Mouse (Mus musculus): ENCODE measurements around the gene Ghsr. TPM values are rescaled to one million over a fixed set of nuclear protein-coding genes. Genes with fewer than 3 reads are reported as not detected.
"Not testable (repeated sequence)": the region's sequence is repeated elsewhere in the genome, so short reads cannot be mapped to it uniquely, and the experiment has no call there.

Ghsr gene
- polyA plus RNA-seq, 1 experiment from 2014 or later, result 0.54 TPM

- Histone ChIP-seq H3K27me3 (peaks cover 55% of the 10 kb centered on the region), H3K27ac (no peak overlapping the region), H3K36me3 (no peaks in the 10 kb centered on the region), H3K9ac (no peak overlapping the region), H3K4me2 (replicated peaks) (no peak overlapping the region), H3K9me3 (replicated peaks) (no peaks in the 10 kb centered on the region), H3K4me1 (peaks cover 14% of the 10 kb centered on the region), H3K4me3 (no peak overlapping the region)
- WGBS, result 6% methylated on average over 10 of the region's 10 CpGs
- ATAC-seq (ENCODE audit: low FRiP score), result no peak
Observed at GRCm38 (mm10) chr3:27370125-27370524, 1.0 kb upstream of the Ghsr start.

DNA sequence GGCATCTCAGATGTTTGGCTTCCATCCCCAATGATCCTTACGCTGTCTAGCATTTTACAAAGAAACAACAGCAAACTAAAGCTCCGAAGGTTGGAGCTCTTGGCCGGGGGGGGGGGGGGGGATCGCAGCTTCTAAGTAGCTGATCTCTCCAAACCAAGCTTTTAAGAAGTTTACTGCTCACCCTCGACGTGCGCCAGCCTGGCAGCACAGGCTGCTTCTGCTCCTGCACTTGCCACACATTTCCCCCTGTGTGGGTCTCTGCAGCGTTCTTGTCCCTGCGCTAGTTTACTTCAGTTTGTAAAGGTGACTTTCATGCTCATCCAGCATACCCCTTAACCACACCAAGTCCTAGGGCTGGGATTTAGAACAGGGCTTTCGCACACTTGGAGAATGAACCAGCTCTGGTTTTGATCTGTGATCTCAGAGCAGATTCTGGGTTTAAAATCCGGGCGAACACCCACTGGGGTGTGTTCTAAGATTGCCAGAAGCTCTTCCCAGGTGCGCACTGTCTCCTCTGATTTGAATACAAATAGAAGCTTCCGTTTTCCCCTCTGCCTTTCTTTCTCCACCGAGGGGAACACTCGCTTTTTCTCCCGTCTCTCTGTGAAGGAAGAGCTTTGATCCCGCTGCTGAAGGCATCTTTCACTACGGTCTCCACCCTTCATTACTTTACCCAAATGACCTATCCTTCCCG is 422 bp upstream of the Ghsr start:
- no peak for ATAC-seq (ENCODE audit: low FRiP score)
- Histone ChIP-seq H3K27me3 (peaks cover 55% of the 10 kb centered on the region), H3K9me3 (replicated peaks) (no peaks in the 10 kb centered on the region), H3K9ac (peak overlapping the region; percentile 41; the same call in 1 of the 2 replicates), H3K4me1 (peaks cover 14% of the 10 kb centered on the region), H3K36me3 (no peaks in the 10 kb centered on the region), H3K4me3 (peak overlapping the region; percentile 41), H3K27ac (no peak overlapping the region), H3K4me2 (replicated peaks) (peak overlapping the region; percentile 84)
- WGBS, result 3% methylated on average over 20 of the region's 20 CpGs

- ATAC-seq (ENCODE audit: low FRiP score), result peak; percentile 53
- peaks cover 14% of the 10 kb centered on the region for H3K4me1 ChIP-seq
- H3K4me3 ChIP-seq, result peak overlapping the region; percentile 41
- H3K27me3 ChIP-seq, result peaks cover 55% of the 10 kb centered on the region
- peak overlapping the region; percentile 41; the same call in 1 of the 2 replicates for H3K9ac ChIP-seq
- no peak overlapping the region for H3K27ac ChIP-seq
- no peaks in the 10 kb centered on the region for H3K9me3 ChIP-seq (replicated peaks)
- peak overlapping the region; percentile 84 for H3K4me2 ChIP-seq (replicated peaks)
- H3K36me3 ChIP-seq, result no peaks in the 10 kb centered on the region
- under 1% methylated on average over 74 of the region's 77 CpGs for WGBS
Observed at GRCm38 (mm10) chr3:27371725-27372650, 837 bp downstream of the Ghsr start.

GRCm38 (mm10) chr3:27374396-27374795 is 3.2 kb downstream of the Ghsr start:
- H3K9me3 ChIP-seq (replicated peaks), result no peaks in the 10 kb centered on the region
- H3K4me1 ChIP-seq, result peaks cover 14% of the 10 kb centered on the region
- no peak for ATAC-seq (ENCODE audit: low FRiP score)
- no peak overlapping the region for H3K9ac ChIP-seq
- 56% methylated on average over 9 of the region's 9 CpGs for WGBS
- H3K27me3 ChIP-seq, result peaks cover 54% of the 10 kb centered on the region
- no peak overlapping the region for H3K27ac ChIP-seq
- no peak overlapping the region for H3K4me3 ChIP-seq
- H3K4me2 ChIP-seq (replicated peaks), result no peak overlapping the region
- no peaks in the 10 kb centered on the region for H3K36me3 ChIP-seq

DNA sequence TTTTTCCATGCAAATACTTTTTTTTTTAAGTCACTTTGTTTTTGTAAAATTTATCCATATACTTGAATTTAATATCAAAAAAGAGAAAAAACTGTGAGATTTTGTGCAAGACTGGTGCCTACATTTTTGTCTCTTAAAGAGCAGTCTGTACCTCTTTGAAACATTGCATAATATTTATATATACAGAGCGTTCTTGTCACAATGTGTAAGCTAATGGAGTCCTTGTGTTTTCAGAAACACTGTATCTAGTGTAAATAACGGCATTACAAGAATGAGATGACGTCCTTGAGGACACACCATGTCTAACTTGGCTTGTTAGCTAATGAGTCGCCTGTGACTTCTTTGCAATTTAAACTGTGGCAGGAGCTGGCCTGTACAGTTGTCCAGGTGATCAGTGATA is 6.8 kb downstream of the Ghsr start:
- no peak for ATAC-seq (ENCODE audit: low FRiP score)
- Histone ChIP-seq H3K27ac (no peak overlapping the region), H3K4me2 (replicated peaks) (no peak overlapping the region), H3K4me3 (no peak overlapping the region), H3K9me3 (replicated peaks) (no peaks in the 10 kb centered on the region), H3K36me3 (no peaks in the 10 kb centered on the region), H3K9ac (no peak overlapping the region), H3K4me1 (no peaks in the 10 kb centered on the region), H3K27me3 (peaks cover 19% of the 10 kb centered on the region)
- WGBS, result 75% methylated on average over 4 of the region's 4 CpGs

DNA sequence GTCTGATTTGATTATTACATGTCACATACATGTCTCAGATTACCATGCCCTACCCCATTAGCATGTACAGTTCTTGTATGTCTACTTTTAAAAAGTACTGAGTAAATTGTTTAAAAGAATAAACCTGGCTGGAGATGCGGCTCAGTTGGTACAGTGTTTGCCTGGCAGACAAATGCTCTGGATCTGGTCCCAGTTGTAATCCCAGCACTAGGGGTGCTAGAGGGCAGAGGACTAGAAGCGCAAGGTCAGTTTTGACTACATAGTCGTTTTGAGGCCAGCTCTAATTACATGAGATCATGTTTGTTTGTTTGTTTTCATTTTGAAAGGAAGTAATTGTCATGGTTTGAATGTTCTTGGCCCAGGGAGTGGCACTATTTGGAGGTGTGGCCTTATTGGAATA is 13.7 kb downstream of the Ghsr start:
- WGBS, result 70% methylated on average over 3 of the region's 3 CpGs

GRCm38 (mm10) chr3:27389923-27390322 is 18.8 kb downstream of the Ghsr start:
- Histone ChIP-seq H3K27ac (no peak overlapping the region), H3K9ac (no peak overlapping the region), H3K4me2 (replicated peaks) (no peak overlapping the region), H3K4me1 (no peaks in the 10 kb centered on the region), H3K4me3 (no peak overlapping the region), H3K36me3 (no peaks in the 10 kb centered on the region), H3K27me3 (no peaks in the 10 kb centered on the region), H3K9me3 (replicated peaks) (no peaks in the 10 kb centered on the region)
- WGBS, result 86% methylated on average over 1 of the region's 1 CpGs
- no peak for ATAC-seq (ENCODE audit: low FRiP score)

More for the DNA sequence above, 13.7 kb downstream of the Ghsr start:
- Histone ChIP-seq H3K27me3 (no peaks in the 10 kb centered on the region), H3K4me2 (replicated peaks) (no peak overlapping the region), H3K36me3 (no peaks in the 10 kb centered on the region), H3K9ac (no peak overlapping the region), H3K4me3 (no peak overlapping the region), H3K4me1 (no peaks in the 10 kb centered on the region), H3K27ac (no peak overlapping the region), H3K9me3 (replicated peaks) (no peaks in the 10 kb centered on the region)
- no peak for ATAC-seq (ENCODE audit: low FRiP score)

- ATAC-seq (ENCODE audit: low FRiP score), result not testable (repeated sequence)
- 90% methylated on average over 3 of the region's 3 CpGs for WGBS
Observed at GRCm38 (mm10) chr3:27400996-27401395, 29.8 kb downstream of the Ghsr start.

GRCm38 (mm10) chr3:27406440-27406839 is 35.3 kb downstream of the Ghsr start:
- ATAC-seq (ENCODE audit: low FRiP score), result no peak
- Histone ChIP-seq H3K9ac (no peak overlapping the region), H3K4me3 (no peak overlapping the region), H3K4me2 (replicated peaks) (no peak overlapping the region), H3K27me3 (no peaks in the 10 kb centered on the region), H3K9me3 (replicated peaks) (no peaks in the 10 kb centered on the region), H3K27ac (no peak overlapping the region), H3K36me3 (no peaks in the 10 kb centered on the region), H3K4me1 (no peaks in the 10 kb centered on the region)
- WGBS, result 88% methylated on average over 3 of the region's 3 CpGs

More at GRCm38 (mm10) chr3:27400996-27401395, 29.8 kb downstream of the Ghsr start:
- not testable (repeated sequence) for H3K9ac ChIP-seq; H3K9me3 ChIP-seq (replicated peaks); H3K27me3 ChIP-seq; H3K27ac ChIP-seq; H3K4me1 ChIP-seq; H3K36me3 ChIP-seq; H3K4me3 ChIP-seq; H3K4me2 ChIP-seq (replicated peaks)

DNA sequence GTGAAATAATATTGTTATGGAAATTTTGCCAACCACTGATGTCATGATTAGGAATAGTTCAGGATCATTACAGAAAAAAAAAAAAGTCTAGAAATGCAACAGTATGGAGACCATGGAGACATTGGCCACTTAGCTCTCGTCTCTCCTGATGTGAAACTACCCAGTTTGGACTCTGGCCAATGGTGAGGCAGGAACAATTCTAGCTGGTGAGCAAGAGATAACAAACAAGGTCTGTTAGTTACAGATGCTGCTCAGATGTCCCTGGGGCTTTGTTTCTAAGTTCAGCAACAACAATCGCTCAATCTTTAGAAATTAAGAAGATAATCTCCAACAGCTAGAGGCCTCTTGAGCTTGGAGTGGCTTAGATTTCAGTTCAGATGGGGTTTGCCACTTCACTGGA is 37.4 kb downstream of the Ghsr start:
- Histone ChIP-seq H3K27ac (no peak overlapping the region), H3K4me2 (replicated peaks) (no peak overlapping the region), H3K9me3 (replicated peaks) (no peaks in the 10 kb centered on the region), H3K4me3 (no peak overlapping the region), H3K36me3 (no peaks in the 10 kb centered on the region), H3K4me1 (no peaks in the 10 kb centered on the region), H3K27me3 (no peaks in the 10 kb centered on the region), H3K9ac (no peak overlapping the region)
- ATAC-seq (ENCODE audit: low FRiP score), result no peak
- 77% methylated on average over 2 of the region's 2 CpGs for WGBS

DNA sequence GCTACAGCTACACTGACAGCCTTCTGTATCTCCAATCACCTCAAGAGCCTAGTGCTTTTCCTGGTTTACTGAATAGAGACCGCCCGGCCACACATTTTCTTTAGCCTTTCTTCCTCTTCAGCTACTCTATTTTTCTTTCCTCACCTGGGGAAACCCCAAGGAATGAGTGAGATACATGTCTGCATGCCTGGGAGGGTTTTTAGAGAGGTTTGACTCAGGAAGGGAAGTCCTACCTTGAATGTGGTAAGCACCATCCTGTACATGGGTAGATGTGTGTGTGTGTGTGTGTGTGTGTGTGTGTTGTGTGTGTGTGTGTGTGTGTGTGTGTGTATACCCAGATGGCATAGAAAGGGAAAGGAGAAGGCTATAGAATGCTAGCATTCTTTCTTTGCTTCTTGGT is 40.1 kb downstream of the Ghsr start:
- no peak overlapping the region for H3K27ac ChIP-seq
- no peak overlapping the region for H3K4me3 ChIP-seq
- H3K36me3 ChIP-seq, result no peaks in the 10 kb centered on the region
- WGBS, result 95% methylated on average over 2 of the region's 2 CpGs
- no peaks in the 10 kb centered on the region for H3K4me1 ChIP-seq
- no peak overlapping the region for H3K9ac ChIP-seq
- H3K9me3 ChIP-seq (replicated peaks), result no peaks in the 10 kb centered on the region
- no peaks in the 10 kb centered on the region for H3K27me3 ChIP-seq
- no peak overlapping the region for H3K4me2 ChIP-seq (replicated peaks)
- ATAC-seq (ENCODE audit: low FRiP score), result no peak

DNA sequence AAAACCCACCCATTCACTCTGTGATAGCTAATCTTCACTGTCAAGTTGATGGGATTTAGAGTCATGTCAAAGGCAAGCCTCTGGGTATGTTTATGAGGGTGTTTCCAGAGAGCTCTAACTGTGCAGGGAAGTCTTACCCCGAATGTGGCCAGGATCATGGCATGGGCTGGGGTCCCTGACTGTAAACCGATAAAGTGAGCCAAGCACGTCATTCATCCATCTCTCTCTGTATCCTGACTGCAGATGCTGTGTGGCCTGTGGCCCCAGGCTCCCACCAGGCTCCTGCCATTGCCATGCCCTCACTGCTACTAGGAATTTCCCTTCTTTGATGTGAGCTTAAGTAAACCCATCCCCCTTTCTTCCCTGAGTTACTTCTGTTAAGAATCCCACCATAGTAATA is 42.4 kb downstream of the Ghsr start:
- 68% methylated on average over 3 of the region's 3 CpGs for WGBS
- Histone ChIP-seq H3K9ac (no peak overlapping the region), H3K36me3 (no peaks in the 10 kb centered on the region), H3K27me3 (no peaks in the 10 kb centered on the region), H3K4me2 (replicated peaks) (no peak overlapping the region), H3K4me1 (no peaks in the 10 kb centered on the region), H3K27ac (no peak overlapping the region), H3K9me3 (replicated peaks) (no peaks in the 10 kb centered on the region), H3K4me3 (no peak overlapping the region)
- ATAC-seq (ENCODE audit: low FRiP score), result no peak

Data from hindbrain, embryonic 12.5 days (tissue).